Mouse (Mus musculus): Measurements from ENCODE around the gene Ogdh.

GRCm38 (mm10) chr11:6256490-6257072, 34.9 kb upstream of the Ogdh start:
- TF ChIP-seq CTCF (IDR thresholded peaks at IDR 0.05; ENCODE audit: low read depth) (no peak), EP300 (IDR thresholded peaks at IDR 0.05; ENCODE audit: low read depth) (no peak)

All from liver, postnatal 0 days (tissue).